Mouse (Mus musculus) monocyte, adult 2 months (primary cell): ENCODE data around the gene Flvcr2.
A peak's percentile ranks its signal among the peaks of the same experiment; 100 is the strongest.

Experiments used
- DNase-seq, 2 experiments: peaks; one replicate each; pipeline ENCODE4 v3.0.0; 2022; ENCODE audit warnings: low spot score in 2 of 2, low read depth in 1 of 2

Flvcr2 gene

GRCm38 (mm10) chr12:85792821-85793346 is 46.5 kb downstream of the Flvcr2 start:
- DNase-seq, result no peak

GRCm38 (mm10) chr12:85794094-85794493 is 47.8 kb downstream of the Flvcr2 start:
- DNase-seq, result no peak

- no peak for DNase-seq
These were observed 49.2 kb downstream of the Flvcr2 start for GRCm38 (mm10) chr12:85795551-85795950.

GRCm38 (mm10) chr12:85800031-85800430 is 53.7 kb downstream of the Flvcr2 start:
- DNase-seq, result no peak

GRCm38 (mm10) chr12:85809726-85810125 is 63.4 kb downstream of the Flvcr2 start:
- no peak for DNase-seq

GRCm38 (mm10) chr12:85810959-85811358 is 64.6 kb downstream of the Flvcr2 start:
- no peak for DNase-seq

GRCm38 (mm10) chr12:85811676-85812075 is 65.3 kb downstream of the Flvcr2 start:
- DNase-seq, result no peak

- DNase-seq, result no peak
These were observed 67.3 kb downstream of the Flvcr2 start for GRCm38 (mm10) chr12:85813599-85813998.

- no peak for DNase-seq
These were observed 75.7 kb downstream of the Flvcr2 start for GRCm38 (mm10) chr12:85822051-85822450.

GRCm38 (mm10) chr12:85824438-85825264 is 78.3 kb downstream of the Flvcr2 start, which contains the start of the genes Erg28 and Ttll5:
Gene Erg28 (minus strand): TSS chr12:85824550.
Gene Ttll5 (plus strand): TSS chr12:85824659.
- DNase-seq, result peak; percentile 81 to 93

GRCm38 (mm10) chr12:85825361-85825760 is 79.0 kb downstream of the Flvcr2 start:
- no peak for DNase-seq

GRCm38 (mm10) chr12:85825822-85826221 is 79.5 kb downstream of the Flvcr2 start:
- DNase-seq, result no peak

- DNase-seq, result no peak
These were observed 82.5 kb downstream of the Flvcr2 start for GRCm38 (mm10) chr12:85828856-85829255.

GRCm38 (mm10) chr12:85829866-85830265 is 83.5 kb downstream of the Flvcr2 start:
- no peak for DNase-seq

GRCm38 (mm10) chr12:85830691-85831090 is 84.4 kb downstream of the Flvcr2 start:
- no peak for DNase-seq

- no peak for DNase-seq
These were observed 88.2 kb downstream of the Flvcr2 start for GRCm38 (mm10) chr12:85834543-85834942.

- no peak for DNase-seq
These were observed 91.4 kb downstream of the Flvcr2 start for GRCm38 (mm10) chr12:85837765-85838164.

GRCm38 (mm10) chr12:85839371-85840000 is 93.1 kb downstream of the Flvcr2 start:
- DNase-seq, result no peak

GRCm38 (mm10) chr12:85848164-85848958 is 102.0 kb downstream of the Flvcr2 start:
- no peak for DNase-seq

GRCm38 (mm10) chr12:85850661-85851060 is 104.3 kb downstream of the Flvcr2 start:
- no peak for DNase-seq

- DNase-seq, result no peak
These were observed 107.5 kb downstream of the Flvcr2 start for GRCm38 (mm10) chr12:85853836-85854235.
